Mouse (Mus musculus) adrenal gland, adult 8-10 months (tissue): ENCODE measurements at regions not wholly inside any gene's neighbourhood (a gene's known extent, or its start where the extent isn't known, plus 50 kb on each side); places are given as distances from the start of the nearest gene placed in this dataset.

Source experiments
- DNase-seq: peaks from one replicate; pipeline ENCODE4 v3.0.0; 2022

GRCm38 (mm10) chr8:90192856-90193255 lies 155.3 kb downstream of the Tox3 start:
- no peak for DNase-seq

GRCm38 (mm10) chr8:90182807-90183206 lies 165.3 kb downstream of the Tox3 start:
- no peak for DNase-seq

- DNase-seq: no peak
Observed at GRCm38 (mm10) chr8:90176771-90177170, 171.4 kb downstream of the Tox3 start.

- no peak for DNase-seq
Observed at GRCm38 (mm10) chr8:90176335-90176734, 171.8 kb downstream of the Tox3 start.

- no peak for DNase-seq
Observed at GRCm38 (mm10) chr8:90166639-90167038, 181.5 kb downstream of the Tox3 start.

- no peak for DNase-seq
Observed at GRCm38 (mm10) chr8:90151477-90151876, 196.7 kb downstream of the Tox3 start.

GRCm38 (mm10) chr8:90149903-90150302 lies 198.2 kb downstream of the Tox3 start:
- no peak for DNase-seq

GRCm38 (mm10) chr8:90134626-90135025 lies 213.5 kb downstream of the Tox3 start:
- no peak for DNase-seq

- DNase-seq: no peak
Observed at GRCm38 (mm10) chr8:90130704-90131267, 217.4 kb downstream of the Tox3 start.

- DNase-seq: no peak
Observed at GRCm38 (mm10) chr8:90125426-90125825, 222.7 kb downstream of the Tox3 start.

GRCm38 (mm10) chr8:90123101-90123500 lies 225.0 kb downstream of the Tox3 start:
- no peak for DNase-seq

- DNase-seq: no peak
Observed at GRCm38 (mm10) chr8:90121935-90122334, 226.2 kb downstream of the Tox3 start.

- no peak for DNase-seq
Observed at GRCm38 (mm10) chr8:90121017-90121416, 227.1 kb downstream of the Tox3 start.

GRCm38 (mm10) chr8:90115436-90115835 lies 232.7 kb downstream of the Tox3 start:
- no peak for DNase-seq

- DNase-seq: no peak
Observed at GRCm38 (mm10) chr8:90100509-90100908, 247.6 kb downstream of the Tox3 start.

GRCm38 (mm10) chr8:90082630-90083029 lies 265.5 kb downstream of the Tox3 start:
- no peak for DNase-seq

- DNase-seq: no peak
Observed at GRCm38 (mm10) chr8:90076381-90076780, 271.8 kb downstream of the Tox3 start.

- DNase-seq: no peak
Observed at GRCm38 (mm10) chr8:90075796-90076195, 272.3 kb downstream of the Tox3 start.

GRCm38 (mm10) chr8:90070006-90070405 lies 278.1 kb downstream of the Tox3 start:
- DNase-seq: no peak

- no peak for DNase-seq
Observed at GRCm38 (mm10) chr8:90069411-90069993, 278.6 kb downstream of the Tox3 start.

GRCm38 (mm10) chr8:90068441-90068840 lies 279.7 kb downstream of the Tox3 start:
- no peak for DNase-seq

- no peak for DNase-seq
Observed at GRCm38 (mm10) chr8:90064381-90064780, 283.8 kb downstream of the Tox3 start.

GRCm38 (mm10) chr8:90063291-90063690 lies 284.9 kb downstream of the Tox3 start:
- DNase-seq: no peak

- no peak for DNase-seq
Observed at GRCm38 (mm10) chr8:90058631-90059166, 289.4 kb downstream of the Tox3 start.

GRCm38 (mm10) chr8:90056331-90056730 lies 291.8 kb downstream of the Tox3 start:
- DNase-seq: no peak
